Comparison of ENCODE assay signal across 1 mouse cellular context in the genomic region with DNA sequence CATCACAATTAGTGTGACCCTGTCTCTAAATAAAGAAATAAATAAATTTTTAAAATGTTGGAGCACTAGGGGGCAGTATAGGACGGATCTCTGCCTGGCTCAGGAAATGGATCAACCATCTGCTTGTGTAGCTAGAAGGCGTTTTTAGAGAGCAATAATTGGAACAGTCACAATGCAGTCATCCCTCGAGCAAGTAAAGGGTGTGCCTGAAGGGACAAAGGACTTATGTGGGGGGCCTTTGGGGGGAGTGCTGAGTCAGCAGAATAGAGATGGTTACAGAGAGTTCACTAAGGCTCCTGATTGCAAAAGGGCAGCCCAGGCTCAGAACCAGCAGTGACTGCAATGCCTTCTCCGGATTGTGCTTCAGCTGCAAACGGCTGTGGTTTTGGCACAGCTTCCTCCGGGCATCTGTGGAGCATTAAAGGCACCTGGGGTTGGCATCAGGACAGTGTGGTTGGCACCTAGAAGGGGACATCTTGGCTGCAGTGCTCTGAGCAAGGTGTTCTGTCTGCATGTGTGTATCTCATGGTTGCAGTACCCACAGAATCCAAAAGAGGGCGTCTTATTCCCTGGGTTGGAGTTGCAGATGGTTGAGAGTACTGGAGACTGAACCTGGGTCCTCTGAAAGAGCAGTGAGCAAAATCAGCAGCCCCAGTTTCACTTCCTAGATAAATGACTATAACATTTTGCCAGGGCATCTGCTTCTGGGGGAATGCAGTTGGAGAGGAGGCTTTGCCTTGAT.
TF ChIP-seq lines count a peak whose summit lies in the region.

No protein-coding gene starts in this region.

TF ChIP-seq in MEL, 35 proteins besides CTCF, POLR2A, EP300 and RAD21 (continued from another document):
- TF ChIP-seq ZKSCAN1 (IDR thresholded peaks at IDR 0.05; ENCODE audit: low read depth, low read length) (no peak), CHD1 (IDR thresholded peaks at IDR 0.05; ENCODE audit: low read depth, low read length) (no peak)
